Mouse (Mus musculus) urinary bladder, adult 2 months (tissue): ENCODE measurements around the gene Dcaf11. TPM values are rescaled to one million over a fixed set of nuclear protein-coding genes. Genes with fewer than 3 reads are reported as not detected.

ENCODE experiments used
- DNase-seq: peaks from one replicate; pipeline ENCODE4 v3.0.0; 2022; ENCODE audit warnings: low spot score
- polyA plus RNA-seq: library from polyadenylated mRNA; depleted of rRNA; stranded (reverse); fragments of >200 nt; gene quantifications from 2 replicates; pipeline ENCODE4 v1.2.3, GENCODE M21; 2012; rRNA removed

Gene Dcaf11
- 87.0 and 88.2 TPM in 2 replicates for polyA plus RNA-seq

GRCm38 (mm10) chr14:55559799-55560201, at the start of gene Dcaf11:
Gene Dcaf11, plus strand, starts transcription at chr14:55560006.
- peak; percentile 81 for DNase-seq

- no peak for DNase-seq
Observed at GRCm38 (mm10) chr14:55510125-55510731, 49.6 kb upstream of the Dcaf11 start, which contains the start of gene Cpne6. Gene Cpne6, plus strand, starts transcription at chr14:55510445.

GRCm38 (mm10) chr14:55511037-55511436, 48.8 kb upstream of the Dcaf11 start:
- DNase-seq = no peak

GRCm38 (mm10) chr14:55513927-55514326, 45.9 kb upstream of the Dcaf11 start:
- no peak for DNase-seq

- no peak for DNase-seq
Observed at GRCm38 (mm10) chr14:55515846-55516245, 44.0 kb upstream of the Dcaf11 start.

GRCm38 (mm10) chr14:55518897-55519296, 40.9 kb upstream of the Dcaf11 start:
- DNase-seq = no peak

GRCm38 (mm10) chr14:55519604-55520003, 40.2 kb upstream of the Dcaf11 start:
- DNase-seq = no peak

GRCm38 (mm10) chr14:55520451-55521361, 39.1 kb upstream of the Dcaf11 start:
- DNase-seq = no peak

- no peak for DNase-seq
Observed at GRCm38 (mm10) chr14:55524062-55524461, 35.7 kb upstream of the Dcaf11 start.

- DNase-seq = no peak
Observed at GRCm38 (mm10) chr14:55524785-55525184, 35.0 kb upstream of the Dcaf11 start, which contains the start of gene Nrl. Gene Nrl, minus strand, starts transcription at chr14:55524981.

- no peak for DNase-seq
Observed at GRCm38 (mm10) chr14:55526674-55527073, 33.1 kb upstream of the Dcaf11 start.

- no peak for DNase-seq
Observed at GRCm38 (mm10) chr14:55527940-55528339, 31.9 kb upstream of the Dcaf11 start.

GRCm38 (mm10) chr14:55536116-55536745, 23.6 kb upstream of the Dcaf11 start:
- DNase-seq = no peak

- DNase-seq = peak; percentile 70
Observed at GRCm38 (mm10) chr14:55540067-55540786, 19.6 kb upstream of the Dcaf11 start, which contains the start of gene Pck2. Gene Pck2, plus strand, starts transcription at chr14:55540266.

- peak; percentile 69 for DNase-seq
Observed at GRCm38 (mm10) chr14:55540787-55541321, 19.0 kb upstream of the Dcaf11 start.

GRCm38 (mm10) chr14:55542268-55542667, 17.5 kb upstream of the Dcaf11 start:
- no peak for DNase-seq

GRCm38 (mm10) chr14:55544334-55544733, 15.5 kb upstream of the Dcaf11 start:
- no peak for DNase-seq

- DNase-seq = no peak
Observed at GRCm38 (mm10) chr14:55550191-55550590, 9.6 kb upstream of the Dcaf11 start.

GRCm38 (mm10) chr14:55551347-55551746, 8.5 kb upstream of the Dcaf11 start:
- DNase-seq = no peak

- no peak for DNase-seq
Observed at GRCm38 (mm10) chr14:55551794-55552193, 8.0 kb upstream of the Dcaf11 start.

- no peak for DNase-seq
Observed at GRCm38 (mm10) chr14:55554635-55555034, 5.2 kb upstream of the Dcaf11 start.
